Comparison of ENCODE assay signal across 8 mouse cellular contexts in genomic region chr5:136961334-136961982, GRCm38 (mm10). TPM values are rescaled to one million over a fixed set of nuclear protein-coding genes. Genes with fewer than 3 reads are reported as not detected.
DNase-seq lines count a peak whose midpoint lies in the region; ATAC-seq and TF ChIP-seq lines count a peak whose summit lies in the region.

No protein-coding gene starts in this region.

- peak overlapping the region; percentile 93 for H3K27ac ChIP-seq in neural tube, embryonic 13.5 days (replicated peaks)

- peaks cover 67% of the 10 kb centered on the region for H3K79me2 ChIP-seq in C2C12 (ENCODE audit: control insufficient read depth, insufficient read depth)

- intact Hi-C loops in heart, postnatal 14 days (cut with DNase I): loop anchor here (10.0 kb wide), 1 partner anchor 823 kb away; the partner anchor contains the start of genes Mepce and Zcwpw1

- peak; percentile 1; the same call in 1 of the 2 replicates for ATAC-seq in erythroid progenitor cell, adult 5-6 weeks (replicated peaks; ENCODE audit: low FRiP score, poor library complexity, severe bottlenecking)
- no peak; the same call in 1 of the 2 replicates for ATAC-seq in neural tube, embryonic 13.5 days (ENCODE audit: low read depth)

- H3K36me3 ChIP-seq in C2C12 (ENCODE audit: control insufficient read depth, insufficient read depth): peaks cover 36% of the 10 kb centered on the region
- peaks cover 43% of the 10 kb centered on the region for H3K36me3 ChIP-seq in neural tube, embryonic 13.5 days

- H3K4me3 ChIP-seq in C2C12 (ENCODE audit: insufficient read depth, poor library complexity, severe bottlenecking): peak overlapping the region; percentile 53
- peak overlapping the region; percentile 62 for H3K4me3 ChIP-seq in neural tube, embryonic 13.5 days

- peaks cover 36% of the 10 kb centered on the region for H3K4me1 ChIP-seq in neural tube, embryonic 13.5 days (replicated peaks)

- DNase-seq in heart, adult 11 months: peak; percentile 94
- DNase-seq in heart, postnatal 14 days: no peak
- peak; percentile 40 to 63 for DNase-seq in kidney, postnatal 4 days
- DNase-seq in spleen, postnatal 4 days (ENCODE audit: low spot score in 2 of 2): no peak
- DNase-seq in embryo, embryonic 10 days (ENCODE audit: low spot score): no peak

- H3K9ac ChIP-seq in neural tube, embryonic 13.5 days: peak overlapping the region; percentile 86

- TF ChIP-seq CTCF in C2C12 (IDR thresholded peaks at IDR 0.05; ENCODE audit: control insufficient read depth, insufficient read depth, insufficient read length): no peak

- no peak overlapping the region for H3ac ChIP-seq in C2C12 (ENCODE audit: control insufficient read depth, insufficient read length, low read depth)

- H3K27me3 ChIP-seq in C2C12 (ENCODE audit: control insufficient read depth, insufficient read depth, insufficient read length): no peaks in the 10 kb centered on the region
- H3K27me3 ChIP-seq in neural tube, embryonic 13.5 days: no peaks in the 10 kb centered on the region

- no peaks in the 10 kb centered on the region for H3K9me3 ChIP-seq in neural tube, embryonic 13.5 days

- H3K79me3 ChIP-seq in C2C12 (ENCODE audit: low read depth): peaks cover 14% of the 10 kb centered on the region

- peak overlapping the region; percentile 82 for H3K4me2 ChIP-seq in neural tube, embryonic 13.5 days

- 22% methylated on average over 5 of the region's 5 CpGs for WGBS in neural tube, embryonic 13.5 days

TF ChIP-seq in C2C12, 6 proteins besides CTCF, POLR2A, EP300 and RAD21:
- TF ChIP-seq MYOD1 (IDR thresholded peaks at IDR 0.05; ENCODE audit: control insufficient read depth, insufficient read length, low read depth) (no peak), MYOG (IDR thresholded peaks at IDR 0.05; ENCODE audit: control insufficient read depth, extremely low read depth, insufficient read length) (no peak), USF1 (IDR thresholded peaks at IDR 0.05; ENCODE audit: low read depth) (peak; percentile 59), FOSL1 (IDR thresholded peaks at IDR 0.05; ENCODE audit: insufficient read depth, low read length, poor library complexity, severe bottlenecking) (no peak), CEBPB (IDR thresholded peaks at IDR 0.05; ENCODE audit: low read depth) (no peak), MAX (IDR thresholded peaks at IDR 0.05) (no peak)

RNA-seq across cellular contexts. Expression of gene Cldn15, which starts 5.0 kb away (rescaled TPM):
- total RNA-seq in heart, postnatal 14 days (2021): 10 to 100 TPM in 1 of 2 experiments, 1 to 10 TPM in 1; 8.9 to 11.2 TPM
- polyA plus RNA-seq in C2C12 (2012; fragmentation: generic; extraction: Trizol): 5.1 TPM
- 8.3 and 13.0 TPM in 2 replicates for total RNA-seq in erythroid progenitor cell, adult 5-6 weeks (2015; ENCODE audit: low replicate concordance)
- 4.2 and 4.5 TPM in 2 replicates for total RNA-seq in erythroid progenitor cell, adult 5-6 weeks (2017; ENCODE audit: low replicate concordance)
- polyA plus RNA-seq in neural tube, embryonic 13.5 days (2015; fragmentation: Nextera tagmentation; extraction: Ambion mirVana): 0.17 and 0.39 TPM in 2 replicates

RNA-seq across cellular contexts. Expression of gene Fis1, which starts 8.4 kb away (rescaled TPM):
- total RNA-seq in heart, postnatal 14 days (2021): 100 to 1,000 TPM; 166 to 167 TPM
- polyA plus RNA-seq in C2C12 (2012; fragmentation: generic; extraction: Trizol): 311 TPM
- total RNA-seq in erythroid progenitor cell, adult 5-6 weeks (2015; ENCODE audit: low replicate concordance): 149 and 151 TPM in 2 replicates
- total RNA-seq in erythroid progenitor cell, adult 5-6 weeks (2017; ENCODE audit: low replicate concordance): 75.7 and 75.9 TPM in 2 replicates
- polyA plus RNA-seq in neural tube, embryonic 13.5 days (2015; fragmentation: Nextera tagmentation; extraction: Ambion mirVana): 327 and 376 TPM in 2 replicates

RNA-seq across cellular contexts. Expression of gene Plod3, which starts 25.4 kb away (rescaled TPM):
- 10 to 100 TPM; 40.3 to 42.2 TPM for total RNA-seq in heart, postnatal 14 days (2021)
- polyA plus RNA-seq in C2C12 (2012; fragmentation: generic; extraction: Trizol): 140 TPM
- 9.7 and 10.1 TPM in 2 replicates for total RNA-seq in erythroid progenitor cell, adult 5-6 weeks (2015; ENCODE audit: low replicate concordance)
- 6.0 and 12.1 TPM in 2 replicates for total RNA-seq in erythroid progenitor cell, adult 5-6 weeks (2017; ENCODE audit: low replicate concordance)
- 34.5 and 41.7 TPM in 2 replicates for polyA plus RNA-seq in neural tube, embryonic 13.5 days (2015; fragmentation: Nextera tagmentation; extraction: Ambion mirVana)

RNA-seq across cellular contexts. Expression of gene Znhit1, which starts 26.4 kb away (rescaled TPM):
- total RNA-seq in heart, postnatal 14 days (2021): 10 to 100 TPM; 50.4 to 54.9 TPM
- polyA plus RNA-seq in C2C12 (2012; fragmentation: generic; extraction: Trizol): 101 TPM
- total RNA-seq in erythroid progenitor cell, adult 5-6 weeks (2015; ENCODE audit: low replicate concordance): 40.7 and 52.3 TPM in 2 replicates
- 5.4 and 20.0 TPM in 2 replicates for total RNA-seq in erythroid progenitor cell, adult 5-6 weeks (2017; ENCODE audit: low replicate concordance)
- polyA plus RNA-seq in neural tube, embryonic 13.5 days (2015; fragmentation: Nextera tagmentation; extraction: Ambion mirVana): 91.3 and 110 TPM in 2 replicates

RNA-seq across cellular contexts. Expression of gene Ift22, which starts 53.5 kb away (rescaled TPM):
- 10 to 100 TPM; 10.7 to 12.0 TPM for total RNA-seq in heart, postnatal 14 days (2021)
- polyA plus RNA-seq in C2C12 (2012; fragmentation: generic; extraction: Trizol): 21.6 TPM
- 16.9 and 28.5 TPM in 2 replicates for total RNA-seq in erythroid progenitor cell, adult 5-6 weeks (2015; ENCODE audit: low replicate concordance)
- 0.15 and 0.39 TPM in 2 replicates for total RNA-seq in erythroid progenitor cell, adult 5-6 weeks (2017; ENCODE audit: low replicate concordance)
- polyA plus RNA-seq in neural tube, embryonic 13.5 days (2015; fragmentation: Nextera tagmentation; extraction: Ambion mirVana): 112 and 124 TPM in 2 replicates

Comparison
In these comparisons a context has a peak if more than half of its experiments do, and no peak if none do; other contexts are left out.
1. DNase-seq: peak in heart, adult 11 months (single experiment) and kidney, postnatal 4 days (2 of 2); none in heart, postnatal 14 days (0 of 2), spleen, postnatal 4 days (0 of 2) and embryo, embryonic 10 days (single experiment).